Mouse (Mus musculus) lung, embryonic 15.5 days (tissue): ENCODE data around the gene Rassf4. TPM values are rescaled to one million over a fixed set of nuclear protein-coding genes. Genes with fewer than 3 reads are reported as not detected.
"Not testable (repeated sequence)": the region's sequence is repeated elsewhere in the genome, so short reads cannot be mapped to it uniquely, and the experiment has no call there.

ENCODE experiments used
- ATAC-seq: fragments of 200-750 bp; cut with Nextera tagmentation; 2 replicates; pipeline ENCODE4 v1.8.0; 2017; ENCODE audit warnings: moderate number of reproducible peaks, borderline replicate concordance; ENCODE audit not compliant: low FRiP score, low TSS enrichment; ENCODE audit errors: extremely low read depth
- H3K27ac ChIP-seq: fragments of 300-500 bp; sonication (generic); 2 replicates; pipeline ENCODE4 v1.5.1; 2015; ENCODE audit warnings: moderate library complexity, mild to moderate bottlenecking, inconsistent platforms
- H3K27me3 ChIP-seq: fragments of 300-500 bp; sonication (generic); 2 replicates; pipeline ENCODE4 v1.6.1; 2015; ENCODE audit warnings: inconsistent platforms
- H3K36me3 ChIP-seq: fragments of 300-500 bp; sonication (generic); 2 replicates; pipeline ENCODE4 v1.6.1; 2015; ENCODE audit warnings: inconsistent platforms
- H3K4me1 ChIP-seq: fragments of 300-500 bp; sonication (generic); 2 replicates; pipeline ENCODE4 v1.6.1; 2015; ENCODE audit warnings: inconsistent platforms
- H3K4me2 ChIP-seq: fragments of 300-500 bp; sonication (generic); 2 replicates; pipeline ENCODE4 v1.6.1; 2015; ENCODE audit warnings: inconsistent platforms, mild to moderate bottlenecking, moderate library complexity
- H3K4me3 ChIP-seq: fragments of 300-500 bp; sonication (generic); 2 replicates; pipeline ENCODE4 v1.5.1; 2015; ENCODE audit warnings: mild to moderate bottlenecking, inconsistent platforms
- H3K9ac ChIP-seq: fragments of 300-500 bp; sonication (generic); 2 replicates; pipeline ENCODE4 v1.6.1; 2015; ENCODE audit warnings: inconsistent platforms
- H3K9me3 ChIP-seq: fragments of 300-500 bp; sonication (generic); 2 replicates; pipeline ENCODE4 v1.6.1; 2016; ENCODE audit warnings: inconsistent platforms
- WGBS: fragments of 180-500 bp; shearing (Covaris S2); methylation state at CpG from one replicate; pipeline ENCODE4 v1.1.7; 2015; 5-methylcytosine and 5-hydroxymethylcytosine counted together
- polyA plus RNA-seq: library from polyadenylated mRNA; unstranded; fragments of >200 nt; fragmentation: Nextera tagmentation; extraction: Ambion mirVana; gene quantifications from 2 replicates; pipeline ENCODE4 v1.2.1, GENCODE M21; 2015

Gene Rassf4
- polyA plus RNA-seq, 1 experiment from 2014 or later, result 6.0 TPM

GRCm38 (mm10) chr6:116633741-116634695, 39.7 kb downstream of the Rassf4 start:
- no peak overlapping the region for H3K9ac ChIP-seq
- H3K27me3 ChIP-seq, result no peaks in the 10 kb centered on the region
- no peaks in the 10 kb centered on the region for H3K36me3 ChIP-seq
- H3K4me3 ChIP-seq, result no peak overlapping the region
- no peaks in the 10 kb centered on the region for H3K9me3 ChIP-seq
- no peak overlapping the region for H3K4me2 ChIP-seq
- WGBS, result 87% methylated on average over 17 of the region's 17 CpGs
- peaks cover 16% of the 10 kb centered on the region for H3K4me1 ChIP-seq
- peak overlapping the region; percentile 83 for H3K27ac ChIP-seq
- no peak for ATAC-seq

- H3K4me1 ChIP-seq, result peaks cover 23% of the 10 kb centered on the region
- 0 out of 2 replicates have a peak, but pooled peaks cover under 1% of the 10 kb centered on the region for H3K36me3 ChIP-seq
- no peak for ATAC-seq
- no peaks in the 10 kb centered on the region for H3K9me3 ChIP-seq
- no peaks in the 10 kb centered on the region for H3K27me3 ChIP-seq
- no peak overlapping the region for H3K27ac ChIP-seq
- H3K4me2 ChIP-seq, result no peak overlapping the region
- H3K4me3 ChIP-seq, result no peak overlapping the region
- 47% methylated on average over 1 of the region's 1 CpGs for WGBS
- no peak overlapping the region for H3K9ac ChIP-seq
Measured at GRCm38 (mm10) chr6:116632129-116632528, 41.6 kb downstream of the Rassf4 start.

- Histone ChIP-seq H3K27me3 (no peaks in the 10 kb centered on the region), H3K36me3 (peaks cover 19% of the 10 kb centered on the region), H3K9me3 (no peaks in the 10 kb centered on the region), H3K27ac (no peak overlapping the region), H3K9ac (no peak overlapping the region), H3K4me3 (no peak overlapping the region), H3K4me2 (no peak overlapping the region), H3K4me1 (peaks cover 16% of the 10 kb centered on the region)
- no peak for ATAC-seq
- WGBS, result 81% methylated on average over 10 of the region's 10 CpGs
Measured at GRCm38 (mm10) chr6:116629766-116630165, 44.0 kb downstream of the Rassf4 start.

- H3K36me3 ChIP-seq, result peaks cover 27% of the 10 kb centered on the region
- peak; percentile 89 for ATAC-seq
- peak within 1 kb of the TSS; percentile 95 for H3K9ac ChIP-seq
- under 1% methylated on average over 47 of the region's 56 CpGs for WGBS
- peaks cover 13% of the 10 kb centered on the region for H3K4me1 ChIP-seq
- H3K27me3 ChIP-seq, result no peaks in the 10 kb centered on the region
- no peaks in the 10 kb centered on the region for H3K9me3 ChIP-seq
- H3K27ac ChIP-seq, result peak within 1 kb of the TSS; percentile 87
- H3K4me3 ChIP-seq, result peak within 1 kb of the TSS; percentile 82
- peak within 1 kb of the TSS; percentile 61 for H3K4me2 ChIP-seq
Measured at GRCm38 (mm10) chr6:116628539-116629171, 45.1 kb downstream of the Rassf4 start, which contains the start of gene Zfp422. Gene Zfp422, minus strand, starts transcription at chr6:116628999.

- Histone ChIP-seq H3K4me2 (peak overlapping the region; percentile 61), H3K36me3 (peaks cover 27% of the 10 kb centered on the region), H3K27me3 (no peaks in the 10 kb centered on the region), H3K4me3 (peak overlapping the region; percentile 82), H3K27ac (peak overlapping the region; percentile 87; the same call in 1 of the 2 replicates), H3K9me3 (no peaks in the 10 kb centered on the region), H3K9ac (peak overlapping the region; percentile 95), H3K4me1 (peaks cover 13% of the 10 kb centered on the region)
- 10% methylated on average over 9 of the region's 9 CpGs for WGBS
- no peak for ATAC-seq
Measured at GRCm38 (mm10) chr6:116628095-116628494, 45.7 kb downstream of the Rassf4 start.

- not testable (repeated sequence) for H3K4me3 ChIP-seq, ATAC-seq, H3K9me3 ChIP-seq, H3K9ac ChIP-seq, H3K4me2 ChIP-seq, H3K27me3 ChIP-seq, H3K27ac ChIP-seq
- Histone ChIP-seq H3K36me3 (peaks cover 27% of the 10 kb centered on the region), H3K4me1 (peaks cover 13% of the 10 kb centered on the region)
- WGBS, result 95% methylated on average over 9 of the region's 9 CpGs
Measured at GRCm38 (mm10) chr6:116626417-116626816, 47.3 kb downstream of the Rassf4 start.

GRCm38 (mm10) chr6:116621318-116622023, 52.3 kb downstream of the Rassf4 start:
- Histone ChIP-seq H3K4me1 (no peaks in the 10 kb centered on the region), H3K27ac (no peak overlapping the region), H3K4me2 (no peak overlapping the region), H3K9ac (no peak overlapping the region), H3K9me3 (no peaks in the 10 kb centered on the region), H3K27me3 (no peaks in the 10 kb centered on the region), H3K4me3 (no peak overlapping the region), H3K36me3 (peaks cover 20% of the 10 kb centered on the region)
- ATAC-seq, result no peak
- 60% methylated on average over 8 of the region's 8 CpGs for WGBS

GRCm38 (mm10) chr6:116618073-116618472, 55.7 kb downstream of the Rassf4 start:
- H3K27ac ChIP-seq, result no peak overlapping the region
- no peaks in the 10 kb centered on the region for H3K36me3 ChIP-seq
- no peaks in the 10 kb centered on the region for H3K9me3 ChIP-seq
- no peak for ATAC-seq
- H3K4me1 ChIP-seq, result no peaks in the 10 kb centered on the region
- H3K27me3 ChIP-seq, result no peaks in the 10 kb centered on the region
- H3K4me3 ChIP-seq, result no peak overlapping the region
- no peak overlapping the region for H3K9ac ChIP-seq
- H3K4me2 ChIP-seq, result no peak overlapping the region

- no peak overlapping the region for H3K4me3 ChIP-seq
- no peak overlapping the region for H3K9ac ChIP-seq
- WGBS, result 88% methylated on average over 2 of the region's 2 CpGs
- no peaks in the 10 kb centered on the region for H3K9me3 ChIP-seq
- no peaks in the 10 kb centered on the region for H3K27me3 ChIP-seq
- ATAC-seq, result no peak
- no peak overlapping the region for H3K27ac ChIP-seq
- no peaks in the 10 kb centered on the region for H3K4me1 ChIP-seq
- no peaks in the 10 kb centered on the region for H3K36me3 ChIP-seq
- no peak overlapping the region for H3K4me2 ChIP-seq
Measured at GRCm38 (mm10) chr6:116615719-116616118, 58.0 kb downstream of the Rassf4 start.

- H3K4me1 ChIP-seq, result no peaks in the 10 kb centered on the region
- no peak overlapping the region for H3K4me2 ChIP-seq
- H3K27ac ChIP-seq, result no peak overlapping the region
- no peak overlapping the region for H3K4me3 ChIP-seq
- 33% methylated on average over 4 of the region's 4 CpGs for WGBS
- H3K27me3 ChIP-seq, result no peaks in the 10 kb centered on the region
- H3K9me3 ChIP-seq, result no peaks in the 10 kb centered on the region
- H3K36me3 ChIP-seq, result no peaks in the 10 kb centered on the region
- no peak overlapping the region for H3K9ac ChIP-seq
- no peak for ATAC-seq
Measured at GRCm38 (mm10) chr6:116607230-116607629, 66.5 kb downstream of the Rassf4 start.

- not testable (repeated sequence) for H3K4me2 ChIP-seq, ATAC-seq, H3K36me3 ChIP-seq
Measured at GRCm38 (mm10) chr6:116600969-116601368, 72.8 kb downstream of the Rassf4 start.

More at GRCm38 (mm10) chr6:116600969-116601368, 72.8 kb downstream of the Rassf4 start:
- not testable (repeated sequence) for H3K4me3 ChIP-seq, H3K27me3 ChIP-seq, H3K9me3 ChIP-seq, H3K9ac ChIP-seq, H3K4me1 ChIP-seq, H3K27ac ChIP-seq
